Mouse (Mus musculus): ENCODE results near the gene Kif13a.

Gene Kif13a

DNA sequence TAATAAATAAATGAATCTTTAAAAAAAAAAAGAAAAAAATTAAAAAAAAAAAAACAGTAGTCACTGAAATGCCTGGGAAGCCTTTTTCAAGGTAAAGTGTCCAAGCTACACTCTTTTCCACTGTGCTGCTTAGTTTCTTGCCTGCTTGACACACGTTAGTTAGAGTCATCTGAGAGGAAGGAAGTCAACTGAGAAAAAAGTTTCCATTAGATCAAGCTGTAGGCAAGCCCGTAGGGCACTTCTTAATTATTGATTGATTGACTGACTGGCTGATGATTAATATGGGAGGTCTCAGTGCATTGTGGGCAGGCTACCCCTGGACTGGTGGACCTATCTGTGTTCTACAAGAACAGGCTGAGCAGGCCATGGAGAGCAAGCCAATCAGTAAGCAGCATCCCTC lies 9.9 kb downstream of the Kif13a start:
- DNase-seq = no peak

DNA sequence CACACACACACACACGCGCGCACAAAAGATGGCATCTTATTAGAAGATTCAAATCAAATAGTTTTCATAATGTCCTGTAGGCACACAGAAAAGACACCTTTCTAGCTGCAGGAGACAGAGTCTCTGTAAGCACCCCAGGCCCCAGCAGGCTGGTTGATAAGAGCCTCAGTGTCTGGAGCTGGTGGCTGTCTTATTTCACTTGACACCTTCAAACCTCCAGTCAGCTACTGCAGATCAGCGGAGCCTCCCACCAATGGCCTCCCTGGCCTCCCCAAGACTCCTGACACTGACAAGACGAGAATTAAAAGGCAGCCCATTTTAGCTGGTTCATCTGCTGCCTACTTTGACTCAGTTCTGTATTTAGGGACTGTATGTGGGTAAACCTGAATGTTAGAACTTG lies 11.2 kb downstream of the Kif13a start:
- DNase-seq = no peak

DNA sequence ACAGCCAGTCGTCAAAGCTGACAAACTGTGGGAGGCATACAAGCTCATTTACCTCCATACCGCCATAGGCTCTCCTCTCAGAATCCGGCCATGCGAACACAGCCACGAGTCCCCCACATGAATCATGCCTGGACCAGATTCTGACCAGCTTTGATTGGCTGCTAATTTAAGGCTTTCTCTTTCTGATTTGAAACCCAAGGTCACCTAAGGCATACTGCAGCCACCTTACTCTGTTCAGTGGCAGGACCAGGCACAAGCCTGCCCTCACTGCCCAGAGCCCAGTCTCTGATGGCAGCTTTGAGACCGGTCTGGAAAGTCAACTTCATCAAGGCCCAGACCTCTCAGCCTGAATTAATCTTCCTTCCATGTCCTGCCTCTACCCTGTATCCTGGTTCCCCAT lies 17.7 kb downstream of the Kif13a start:
- no peak for DNase-seq

DNA sequence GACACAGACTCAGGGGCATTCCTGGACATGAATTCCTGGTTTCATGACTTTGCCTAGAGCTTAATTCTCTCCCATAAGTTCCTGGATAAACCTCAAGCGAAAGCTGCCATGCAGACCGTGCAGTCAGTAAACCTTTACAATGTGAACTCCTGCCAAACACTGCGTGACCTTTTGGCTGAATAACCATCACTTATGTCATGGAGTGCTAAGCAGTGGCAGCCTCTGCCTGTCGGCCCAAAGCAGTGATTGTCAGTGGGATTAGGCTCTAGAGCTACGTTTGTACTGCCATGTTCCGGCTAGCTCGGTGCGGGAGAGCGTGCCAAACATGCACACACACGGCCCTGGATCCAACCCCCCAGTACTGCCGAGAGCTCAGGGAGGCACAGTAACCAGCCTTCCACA lies 18.6 kb downstream of the Kif13a start:
- DNase-seq = peak; percentile 60

DNA sequence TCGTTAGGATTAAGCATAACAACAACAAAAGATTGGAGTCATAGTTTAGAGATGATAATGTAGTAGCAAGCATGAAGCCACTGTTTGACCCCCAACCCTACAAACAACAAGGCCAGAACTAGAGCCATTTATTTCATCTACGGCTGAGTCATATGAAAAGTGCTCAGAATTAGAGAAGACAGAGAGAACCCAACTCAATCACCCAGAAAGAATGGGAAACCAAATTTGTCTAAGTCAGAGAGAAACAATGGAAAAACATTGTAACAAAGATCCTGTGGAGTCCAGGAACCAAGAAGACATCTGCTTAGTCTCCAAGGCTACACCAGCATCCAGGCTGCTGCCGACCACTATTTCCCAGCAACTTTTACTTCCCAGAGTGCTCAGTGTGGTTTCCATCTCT lies 19.7 kb downstream of the Kif13a start:
- DNase-seq = no peak

DNA sequence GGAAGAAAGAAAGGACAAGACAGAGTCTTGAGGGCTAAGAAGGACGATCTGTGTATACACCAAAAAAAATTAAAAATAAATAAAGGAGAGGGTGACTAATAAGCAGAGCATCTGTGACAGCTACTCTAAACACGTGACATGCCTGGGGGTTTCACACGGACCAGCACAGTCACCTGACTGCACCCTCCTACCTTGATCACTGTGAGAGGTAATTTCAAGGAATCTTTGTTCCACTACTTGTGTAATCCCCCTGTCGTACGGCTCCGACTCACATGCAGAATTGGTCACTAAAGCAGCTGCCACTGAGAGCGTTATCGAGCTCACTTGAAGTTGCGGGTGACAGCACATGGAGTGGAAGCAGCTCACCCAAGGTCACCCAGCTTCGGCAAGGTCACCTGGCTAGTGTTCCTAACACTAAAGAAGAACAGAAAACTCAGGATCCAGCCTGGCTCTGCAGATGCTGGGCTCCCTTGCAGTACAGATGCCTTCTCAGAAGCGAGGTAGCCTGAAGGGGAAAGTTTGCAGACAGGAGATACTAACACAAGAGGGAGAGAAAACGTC lies 20.6 kb downstream of the Kif13a start:
- no peak for DNase-seq

DNA sequence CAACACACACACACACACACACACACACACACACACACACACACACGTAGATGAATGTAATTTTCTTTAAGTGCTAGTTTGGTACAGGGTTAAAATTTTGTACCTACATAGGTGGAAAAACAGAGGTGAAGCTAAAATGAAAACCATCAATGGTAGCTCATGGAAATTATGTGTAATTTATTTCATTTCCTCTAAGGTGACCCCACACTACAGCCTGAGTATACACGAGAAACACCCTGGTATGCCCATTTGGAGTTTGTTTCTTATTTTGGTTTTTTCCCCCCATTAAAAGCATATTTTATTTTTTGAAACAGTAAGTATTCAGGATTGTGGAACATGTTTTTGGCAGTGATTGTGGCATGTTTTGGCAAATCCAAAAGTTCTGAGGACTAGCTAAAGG lies 21.3 kb downstream of the Kif13a start:
- no peak for DNase-seq

DNA sequence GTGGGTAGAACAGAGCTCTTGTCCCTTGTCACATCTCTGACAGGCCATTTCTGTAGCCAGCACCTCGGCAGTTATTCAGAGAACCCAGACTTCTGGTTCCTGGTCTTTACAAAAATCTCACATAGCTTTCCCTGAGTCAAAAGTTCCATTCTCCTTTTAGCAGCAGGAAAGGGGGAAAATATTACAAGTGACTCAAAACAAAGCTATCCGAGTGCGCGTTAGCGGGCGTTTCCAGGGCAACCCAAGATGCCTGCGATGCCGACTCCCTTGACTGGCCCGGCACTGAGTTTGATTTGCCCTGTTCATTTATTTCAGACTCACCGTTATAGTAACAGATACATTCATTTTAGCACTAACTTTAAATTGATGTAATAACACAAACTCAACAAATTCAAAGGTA lies 21.8 kb downstream of the Kif13a start:
- DNase-seq = no peak

DNA sequence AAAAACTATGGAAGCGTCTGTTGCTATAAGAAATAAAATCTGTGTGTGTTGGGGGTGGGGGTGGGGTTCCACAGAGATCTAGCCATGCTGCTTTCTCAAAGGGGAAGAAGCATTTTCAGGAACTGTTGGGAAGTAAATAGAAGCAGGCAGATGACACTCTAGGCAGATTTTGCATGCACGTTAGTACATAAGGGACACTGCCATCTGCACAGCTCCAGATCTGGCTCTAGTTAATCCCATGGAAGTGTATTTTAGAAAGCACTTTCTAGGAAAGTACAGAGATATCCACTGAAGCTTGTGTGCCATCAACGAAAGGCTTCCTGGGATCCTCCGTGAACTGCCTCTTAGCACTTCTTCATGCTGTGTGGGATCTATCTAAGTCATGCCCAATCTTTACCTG lies 22.6 kb downstream of the Kif13a start:
- no peak for DNase-seq

DNA sequence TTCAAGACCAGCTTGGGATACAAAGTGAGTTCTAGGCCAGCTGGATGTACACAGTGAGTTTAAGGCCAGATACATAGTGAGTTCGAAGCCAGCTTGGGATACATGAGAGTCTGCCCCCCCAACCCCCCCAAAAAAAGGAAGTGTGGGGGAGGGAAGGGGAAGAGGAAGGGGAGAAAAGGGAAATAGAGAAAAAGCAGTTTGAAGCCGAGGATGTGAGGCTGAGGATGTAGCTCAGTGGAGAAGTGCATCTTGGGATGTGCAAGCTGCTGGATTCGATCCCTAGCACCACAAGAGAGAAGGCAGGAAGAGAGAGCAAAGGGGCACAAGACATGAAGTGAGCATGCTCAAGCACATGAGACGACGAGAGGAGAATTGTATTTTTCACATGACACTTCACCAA lies 23.7 kb downstream of the Kif13a start:
- no peak for DNase-seq

DNA sequence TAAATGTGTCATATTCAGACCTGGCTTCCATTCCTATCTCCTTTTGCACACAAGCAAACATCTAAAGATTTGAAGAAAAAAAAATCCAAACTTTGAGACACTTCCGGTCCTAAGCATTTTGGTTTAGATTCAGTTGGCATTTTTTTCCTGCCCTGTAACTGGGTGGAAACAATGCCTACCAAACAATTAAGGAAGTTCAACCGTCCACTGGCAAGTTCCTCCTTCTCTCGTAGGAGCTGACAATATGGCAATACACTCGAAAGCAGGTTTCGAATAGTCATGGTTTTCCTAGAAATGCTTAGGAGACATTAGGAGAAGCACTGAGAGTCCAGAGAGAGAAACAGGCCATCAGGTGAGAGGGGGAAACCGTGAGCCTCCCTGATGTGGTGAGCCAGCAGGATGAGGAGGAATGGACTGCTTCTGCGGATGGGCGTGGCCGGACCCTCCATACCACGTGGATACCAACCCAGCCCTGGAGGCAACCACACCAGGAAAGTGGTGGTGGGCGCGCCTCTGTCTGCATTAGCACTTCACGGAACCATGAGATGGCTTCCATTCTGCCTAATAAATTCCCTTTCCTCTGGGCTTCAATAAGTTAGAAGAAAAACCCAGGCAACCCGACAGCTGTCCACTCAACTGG lies 24.6 kb downstream of the Kif13a start:
- DNase-seq = no peak

DNA sequence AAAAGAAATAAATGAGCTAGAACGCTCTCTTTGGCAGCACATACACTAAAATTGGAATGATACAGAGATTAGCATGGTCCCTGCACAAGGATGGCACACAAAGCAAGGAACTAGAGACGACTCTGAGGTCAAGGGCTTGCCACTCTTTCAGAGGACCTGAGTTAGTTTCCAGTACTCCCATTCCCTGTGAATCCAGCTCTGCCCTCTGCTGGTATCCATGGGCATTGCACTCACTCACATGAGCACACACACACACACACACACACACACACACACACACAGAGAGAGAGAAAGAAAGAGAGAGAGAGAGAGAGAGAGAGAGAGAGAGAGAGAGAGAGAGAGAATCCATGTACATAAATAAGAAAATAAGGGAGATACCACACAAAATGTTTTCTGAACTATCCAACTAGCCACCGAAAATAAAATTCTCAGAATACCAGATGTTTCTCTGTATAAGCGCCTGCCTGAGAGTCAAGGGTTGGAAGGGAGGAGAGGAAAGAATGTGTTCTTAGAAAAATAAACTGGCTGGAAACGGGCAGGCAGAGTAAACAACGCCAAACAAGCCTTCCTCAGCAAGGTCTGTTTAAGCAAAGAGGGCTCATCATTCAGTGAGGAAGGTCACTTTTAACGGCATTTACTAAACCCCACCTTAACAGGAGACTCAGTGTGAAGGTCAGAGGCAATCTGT lies 27.0 kb downstream of the Kif13a start:
- DNase-seq = no peak

DNA sequence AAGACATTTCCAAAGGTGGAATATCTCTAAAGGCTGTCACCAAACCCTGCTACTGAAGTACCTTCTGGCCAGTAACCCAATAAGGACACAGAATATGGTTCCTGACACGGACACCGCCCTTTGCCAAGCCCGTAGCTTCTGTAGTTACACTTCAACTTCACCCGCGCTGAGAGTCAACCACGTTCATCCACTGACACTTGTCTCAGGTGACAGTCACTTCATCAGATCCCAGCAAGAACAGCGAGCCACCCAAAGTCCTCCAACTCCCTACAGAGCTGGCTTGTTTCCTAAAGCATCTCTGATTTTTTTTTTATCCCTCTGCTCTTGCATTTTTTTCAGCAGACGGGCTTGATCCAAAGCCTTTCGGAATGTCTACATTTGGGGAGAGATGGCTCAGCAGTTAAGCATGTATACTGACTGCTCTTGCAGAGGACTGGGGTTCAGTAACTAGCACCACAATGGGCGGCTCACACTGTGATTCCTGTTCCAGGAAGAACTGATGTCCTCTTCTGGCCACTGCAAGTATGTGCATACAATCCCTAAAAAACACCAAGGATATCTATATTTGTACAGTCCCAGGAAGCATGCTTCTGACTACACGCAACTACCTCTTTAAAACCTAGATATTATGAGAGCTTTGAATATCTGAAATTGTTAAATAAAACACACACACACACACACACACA lies 28.7 kb downstream of the Kif13a start:
- DNase-seq = no peak

DNA sequence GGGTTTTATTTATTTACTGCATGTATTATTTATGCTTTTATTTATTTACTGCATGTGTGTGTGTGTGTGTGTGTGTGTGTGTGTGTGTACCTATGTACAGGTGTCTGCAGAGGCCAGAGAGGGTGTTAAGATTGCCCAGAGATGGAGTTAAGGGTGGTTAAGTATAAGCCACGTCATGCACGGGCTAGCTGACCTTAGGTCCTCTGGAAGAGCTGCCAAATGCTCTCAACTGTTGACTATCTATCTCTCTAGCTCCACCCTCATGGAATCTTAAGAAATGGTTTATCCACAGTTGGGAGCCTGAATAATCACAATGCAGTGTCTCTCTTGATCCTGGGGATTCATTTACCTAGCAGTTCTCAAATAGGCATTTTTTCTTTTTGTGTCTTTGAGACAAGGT lies 30.8 kb downstream of the Kif13a start:
- no peak for DNase-seq

DNA sequence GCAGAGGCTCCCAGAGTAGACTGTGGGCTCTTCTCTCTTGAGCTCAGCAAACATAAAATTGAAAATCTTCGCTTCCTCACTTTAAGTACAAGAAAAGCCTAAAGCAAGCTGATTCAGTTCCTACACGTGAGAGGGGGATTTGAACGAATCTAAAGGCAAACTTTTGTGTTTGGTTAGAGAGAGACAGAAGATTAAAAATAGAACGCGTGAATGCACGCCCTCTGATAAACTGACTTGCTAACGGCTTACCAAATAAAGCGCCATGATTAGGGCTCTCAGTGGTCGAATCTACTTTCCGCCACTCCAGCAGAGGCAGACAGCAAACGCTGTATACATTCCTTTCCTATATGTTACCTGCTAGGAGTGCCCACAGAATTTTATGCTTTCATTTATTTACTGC lies 31.3 kb downstream of the Kif13a start:
- DNase-seq = no peak

DNA sequence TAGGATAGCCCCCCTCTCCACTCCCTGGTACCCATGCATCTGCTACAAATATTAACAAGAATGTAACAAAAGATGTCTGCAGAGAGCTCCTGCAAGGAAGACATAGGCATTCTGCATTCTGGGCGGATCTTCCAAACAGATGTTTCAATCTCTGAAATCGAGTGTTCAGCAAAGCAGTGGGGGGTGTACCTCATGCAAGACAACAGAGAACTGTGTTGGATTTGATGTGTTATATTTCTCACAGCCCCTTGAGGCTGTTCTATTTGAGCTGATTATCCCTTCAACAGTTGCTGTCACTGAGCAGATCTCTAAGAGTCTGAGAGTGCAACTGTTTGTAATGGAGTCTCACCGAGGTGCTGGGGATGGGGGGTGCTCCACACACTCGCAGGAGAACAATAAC lies 37.3 kb downstream of the Kif13a start:
- no peak for DNase-seq

DNA sequence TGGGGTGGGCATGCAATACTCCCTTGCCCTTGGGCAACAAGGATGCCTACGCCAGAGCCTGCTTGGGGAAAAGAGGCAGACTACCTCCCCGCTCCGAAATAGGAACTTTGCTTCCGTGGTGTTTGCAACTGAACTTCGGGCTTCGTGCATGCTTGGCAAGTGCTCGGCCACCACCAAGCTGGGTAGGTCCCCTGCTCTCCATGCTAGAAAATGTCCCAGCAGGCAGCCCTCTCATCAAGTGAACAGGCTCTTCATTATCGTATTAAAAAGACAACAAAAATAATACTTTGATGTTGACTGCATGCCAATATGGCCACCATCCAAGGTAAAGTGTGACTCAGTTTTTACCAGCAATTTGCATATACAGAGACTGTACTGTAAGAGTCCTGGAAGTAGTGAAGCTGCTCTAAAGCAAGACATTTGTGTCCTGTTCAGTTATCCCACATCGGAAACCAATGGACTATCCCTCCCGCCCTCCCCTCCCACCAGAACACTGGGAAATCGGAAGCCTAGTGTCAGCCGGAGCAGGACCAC lies 41.5 kb downstream of the Kif13a start:
- no peak for DNase-seq

DNA sequence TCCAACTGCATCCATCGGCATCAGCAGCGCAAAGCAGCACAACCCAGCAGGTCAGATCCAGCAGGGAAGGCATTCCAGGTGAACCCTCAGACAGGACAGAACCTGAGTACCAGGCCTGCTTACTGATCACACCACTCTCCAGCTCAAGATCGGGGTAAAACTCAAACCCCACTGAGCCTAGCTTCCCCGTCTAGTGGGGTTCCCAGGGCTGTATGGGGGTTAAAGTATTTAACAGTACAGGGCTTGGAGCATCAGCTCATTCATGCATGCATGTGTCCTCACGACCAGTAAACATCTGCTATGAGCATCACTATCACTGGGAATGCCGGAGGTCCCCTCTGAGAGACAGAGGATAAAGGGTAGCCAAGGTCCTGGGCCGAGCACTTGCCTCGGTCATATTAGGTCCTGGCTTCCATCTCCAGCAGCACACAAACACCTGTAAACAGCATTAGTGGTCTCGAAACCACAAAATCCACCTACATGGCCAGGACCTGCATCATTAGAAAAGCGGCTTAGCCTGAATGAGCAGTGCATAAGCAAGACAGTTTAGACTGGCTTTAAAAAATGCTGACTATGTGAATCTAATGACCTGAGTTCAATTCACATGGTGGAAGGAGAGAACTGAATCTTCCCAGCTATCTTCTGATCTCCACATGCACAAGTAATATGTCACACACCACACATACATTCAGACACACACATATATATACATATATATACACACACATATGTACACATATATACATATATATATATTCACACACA lies 43.0 kb downstream of the Kif13a start:
- no peak for DNase-seq

DNA sequence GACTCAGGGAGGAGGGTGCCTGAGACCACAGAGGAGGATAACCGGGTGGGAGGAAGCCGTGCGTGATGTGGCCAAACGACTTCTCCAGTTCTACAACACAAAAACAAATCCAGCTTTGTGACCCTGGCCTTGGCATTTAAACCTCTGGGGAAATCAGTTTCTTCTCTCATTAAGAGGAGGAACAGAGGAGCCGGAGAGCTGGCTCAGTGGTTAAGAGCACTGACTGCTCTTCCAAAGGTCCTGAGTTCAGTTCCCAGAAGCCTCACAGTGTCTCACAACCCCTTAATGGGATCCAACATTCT lies 44.0 kb downstream of the Kif13a start:
- no peak for DNase-seq

DNA sequence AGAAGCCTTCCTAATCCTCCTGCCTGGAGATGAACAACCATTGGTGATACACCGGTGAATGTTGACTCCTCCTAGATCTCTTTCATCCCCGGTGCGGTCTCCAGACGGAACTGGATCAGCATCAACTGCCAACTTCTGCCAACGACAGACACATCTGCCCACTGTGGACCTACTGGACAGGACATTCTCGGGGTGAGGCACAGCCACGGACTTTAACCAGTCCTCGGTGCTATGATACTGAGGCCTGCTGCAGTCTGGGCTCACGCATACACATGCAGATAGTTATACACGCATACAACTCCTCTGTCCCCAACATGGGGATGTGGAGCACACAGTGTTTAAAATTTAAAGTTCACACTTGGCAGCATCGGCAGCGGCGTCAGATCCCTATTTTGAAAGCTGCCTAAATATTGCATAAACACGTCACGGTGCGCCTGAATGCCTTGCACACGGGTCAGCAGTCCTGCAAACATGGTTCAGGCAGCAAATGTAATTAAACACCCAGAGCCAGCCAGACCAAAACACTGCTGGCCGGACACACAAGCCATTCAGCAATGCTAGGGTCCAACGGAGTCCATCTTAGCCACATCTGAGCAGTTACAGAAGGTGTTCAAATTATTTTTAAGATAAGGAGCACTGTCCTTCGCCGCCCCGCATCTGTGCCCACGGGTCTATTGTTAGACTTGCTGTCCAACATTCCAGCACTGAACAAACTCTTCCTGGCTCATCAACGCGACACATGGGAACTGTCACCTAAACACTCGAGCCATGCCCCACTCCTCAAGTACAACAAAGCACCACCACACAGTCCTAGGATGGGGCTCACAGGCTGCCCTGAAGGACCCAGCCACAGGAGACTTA lies 44.5 kb downstream of the Kif13a start:
- no peak for DNase-seq

DNA sequence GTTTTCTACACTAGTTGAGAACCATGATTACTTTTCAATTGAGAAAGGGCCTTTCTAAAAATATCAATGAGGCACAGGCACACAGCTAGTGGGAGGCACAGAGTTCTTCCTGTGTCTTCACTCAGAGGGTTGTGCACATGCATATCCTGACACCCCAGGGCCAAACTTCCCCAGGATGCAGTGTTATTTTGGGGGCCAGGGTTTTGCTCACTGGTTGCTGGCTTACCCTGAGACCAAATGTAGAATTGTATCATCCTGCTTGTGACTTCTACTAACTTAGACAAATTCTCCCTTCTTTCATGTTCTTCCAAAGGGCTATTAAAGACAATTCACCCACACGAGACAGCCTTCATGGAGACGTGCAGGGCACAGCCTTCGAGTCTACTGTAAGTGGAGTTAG lies 45.7 kb downstream of the Kif13a start:
- DNase-seq = no peak

DNA sequence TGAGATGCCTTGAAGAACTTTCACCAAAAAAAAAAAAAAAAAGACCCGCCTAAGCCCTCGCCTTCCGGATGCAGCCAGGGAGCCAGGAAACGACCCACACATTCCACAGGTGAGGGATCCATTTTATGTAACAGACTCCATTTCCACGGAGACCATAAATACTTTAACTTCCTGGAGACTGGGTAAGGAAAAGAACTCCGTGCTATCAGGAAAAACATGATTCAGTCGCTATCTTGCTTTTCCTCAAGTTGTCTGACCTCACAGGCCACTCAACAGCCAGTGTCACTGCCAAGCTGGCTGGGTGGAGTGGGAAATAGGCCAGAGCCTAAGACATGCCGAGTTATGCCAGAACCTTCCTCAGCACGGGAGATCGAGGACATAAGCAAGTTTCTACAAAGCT lies 46.3 kb downstream of the Kif13a start:
- DNase-seq = peak; percentile 56
